Mouse (Mus musculus) heart, embryonic 11.5 days (tissue): Measurements from ENCODE around the gene Nrxn1. TPM values are rescaled to one million over a fixed set of nuclear protein-coding genes. Genes with fewer than 3 reads are reported as not detected.

Experiments used
- ATAC-seq: fragments of 200-750 bp; cut with Nextera tagmentation; replicated peaks from 2 replicates; pipeline ENCODE4 v1.8.0; 2017; ENCODE audit warnings: moderate library complexity; ENCODE audit not compliant: insufficient number of reproducible peaks, low FRiP score, low TSS enrichment
- H3K27ac ChIP-seq: fragments of 300-500 bp; sonication (generic); 2 replicates; pipeline ENCODE4 v1.5.1; 2014; ENCODE audit warnings: mild to moderate bottlenecking, low read depth, low read length
- H3K27me3 ChIP-seq: fragments of 300-500 bp; sonication (generic); 2 replicates; pipeline ENCODE4 v1.6.1; 2014; ENCODE audit warnings: mild to moderate bottlenecking, low read length, mixed read lengths; ENCODE audit not compliant: control insufficient read depth, insufficient read depth
- H3K36me3 ChIP-seq: fragments of 300-500 bp; sonication (generic); 2 replicates; pipeline ENCODE4 v1.6.1; 2014; ENCODE audit warnings: mild to moderate bottlenecking, low read length, moderate library complexity, mixed read lengths; ENCODE audit not compliant: control insufficient read depth, insufficient read depth
- H3K4me1 ChIP-seq: fragments of 300-500 bp; sonication (generic); 2 replicates; pipeline ENCODE4 v1.6.1; 2014; ENCODE audit warnings: low read length; ENCODE audit not compliant: control insufficient read depth, insufficient read depth
- H3K4me2 ChIP-seq: fragments of 300-500 bp; sonication (generic); 2 replicates; pipeline ENCODE4 v1.6.1; 2014; ENCODE audit warnings: mild to moderate bottlenecking, moderate library complexity
- H3K4me3 ChIP-seq: fragments of 300-500 bp; sonication (generic); 2 replicates; pipeline ENCODE4 v1.5.1; 2014; ENCODE audit warnings: low read depth, low read length
- H3K9ac ChIP-seq: fragments of 300-500 bp; sonication (generic); 2 replicates; pipeline ENCODE4 v1.6.1; 2014; ENCODE audit warnings: mild to moderate bottlenecking, low read depth, low read length, moderate library complexity
- H3K9me3 ChIP-seq: fragments of 300-500 bp; sonication (generic); replicated peaks from 2 replicates; pipeline ENCODE4 v1.6.1; 2016; ENCODE audit warnings: low read length; ENCODE audit not compliant: control insufficient read depth
- WGBS: fragments of 180-500 bp; shearing (Covaris S2); extraction: QIAGEN DNeasy Blood & Tissue Kit; methylation state at CpG from one replicate; pipeline ENCODE4 v1.1.7; 2014; ENCODE audit not compliant: insufficient replicate concordance; 5-methylcytosine and 5-hydroxymethylcytosine counted together
- polyA plus RNA-seq: library from polyadenylated mRNA; unstranded; fragments of >200 nt; fragmentation: Nextera tagmentation; extraction: Ambion mirVana; gene quantifications from 2 replicates; pipeline ENCODE4 v1.2.1, GENCODE M21; 2014

Gene Nrxn1
- polyA plus RNA-seq, 1 experiment from 2014 or later: 2.1 TPM

DNA sequence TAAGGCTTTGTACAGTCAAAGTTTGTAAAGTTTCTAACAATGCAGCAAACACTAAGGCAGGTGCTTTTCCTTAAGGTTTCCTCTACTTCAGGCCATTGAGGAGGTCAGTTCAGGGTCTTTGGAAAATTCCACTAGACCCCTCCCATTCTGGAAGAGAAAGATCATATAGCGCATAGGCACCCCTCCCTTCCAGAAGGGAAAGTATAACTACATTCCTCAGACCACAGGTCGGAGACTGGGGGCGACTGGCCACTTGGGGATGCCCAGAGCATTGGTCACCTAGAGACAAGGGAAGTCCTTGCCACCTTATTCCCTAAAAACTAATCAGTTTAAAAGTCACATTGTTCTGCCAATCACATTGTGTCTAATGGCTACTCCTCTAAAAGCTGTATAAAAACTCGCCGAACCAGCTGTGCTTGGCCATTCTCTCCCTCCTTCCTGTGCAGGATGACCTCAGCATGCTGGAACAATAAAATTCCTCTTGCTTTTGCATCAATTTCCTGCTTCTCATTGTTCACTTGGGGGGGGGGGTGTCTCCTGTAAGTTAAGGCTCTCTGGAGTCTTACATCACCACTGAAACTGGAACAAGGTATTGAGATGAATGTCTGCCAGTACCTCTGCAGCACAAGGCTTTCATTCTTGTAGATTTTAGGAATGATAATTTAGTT, 305.6 kb downstream of the Nrxn1 start:
- Histone ChIP-seq H3K4me3 (no peak overlapping the region), H3K9ac (no peak overlapping the region), H3K27ac (no peak overlapping the region), H3K4me1 (no peaks in the 10 kb centered on the region), H3K9me3 (no peaks in the 10 kb centered on the region), H3K27me3 (no peaks in the 10 kb centered on the region), H3K36me3 (no peaks in the 10 kb centered on the region), H3K4me2 (no peak overlapping the region)
- no peak for ATAC-seq
- 55% methylated on average over 5 of the region's 5 CpGs for WGBS

DNA sequence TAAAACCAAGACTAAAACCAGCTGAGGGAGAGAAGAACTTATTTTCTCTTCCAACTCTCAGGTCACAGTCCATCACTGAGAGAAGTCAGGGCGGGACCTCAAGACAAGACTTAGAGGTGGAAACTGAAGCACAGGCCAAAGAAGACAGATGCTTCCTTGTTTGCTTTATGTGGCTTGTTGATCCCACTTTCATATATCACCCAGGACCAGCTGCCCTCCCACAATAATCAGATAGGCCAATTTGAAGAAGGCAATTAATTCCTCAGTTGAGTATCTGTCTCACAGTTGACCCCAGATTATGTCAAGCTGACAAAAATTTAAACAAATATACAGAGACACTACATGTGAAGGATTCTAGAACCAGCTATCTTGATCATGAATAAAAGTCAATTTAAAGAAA, 312.4 kb downstream of the Nrxn1 start:
- Histone ChIP-seq H3K9me3 (no peaks in the 10 kb centered on the region), H3K27ac (no peak overlapping the region), H3K9ac (no peak overlapping the region), H3K27me3 (no peaks in the 10 kb centered on the region), H3K4me2 (no peak overlapping the region), H3K36me3 (no peaks in the 10 kb centered on the region), H3K4me1 (no peaks in the 10 kb centered on the region), H3K4me3 (no peak overlapping the region)
- WGBS: 73% methylated on average over 1 of the region's 1 CpGs
- ATAC-seq: no peak

DNA sequence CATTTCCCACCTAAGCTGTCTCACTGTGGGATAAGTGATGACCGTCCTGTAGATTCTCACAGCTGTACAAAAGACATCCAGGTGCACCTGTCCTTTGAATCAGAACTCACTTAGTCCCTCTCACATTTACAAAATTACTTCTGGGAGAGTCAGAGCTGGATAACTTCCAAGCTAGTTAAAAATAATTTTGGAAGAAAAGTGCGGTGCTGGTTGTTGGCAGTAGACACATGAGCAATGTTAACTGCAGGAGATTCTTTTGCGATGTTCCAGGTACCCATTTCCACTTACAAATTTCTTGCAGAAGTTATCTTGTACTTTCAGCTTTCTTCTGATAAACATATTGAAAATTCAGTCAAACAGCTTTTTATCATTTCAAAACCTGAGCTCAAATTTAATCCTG, 317.5 kb downstream of the Nrxn1 start:
- WGBS: 87% methylated on average over 3 of the region's 3 CpGs
- H3K9ac ChIP-seq: no peak overlapping the region
- no peak overlapping the region for H3K4me2 ChIP-seq

DNA sequence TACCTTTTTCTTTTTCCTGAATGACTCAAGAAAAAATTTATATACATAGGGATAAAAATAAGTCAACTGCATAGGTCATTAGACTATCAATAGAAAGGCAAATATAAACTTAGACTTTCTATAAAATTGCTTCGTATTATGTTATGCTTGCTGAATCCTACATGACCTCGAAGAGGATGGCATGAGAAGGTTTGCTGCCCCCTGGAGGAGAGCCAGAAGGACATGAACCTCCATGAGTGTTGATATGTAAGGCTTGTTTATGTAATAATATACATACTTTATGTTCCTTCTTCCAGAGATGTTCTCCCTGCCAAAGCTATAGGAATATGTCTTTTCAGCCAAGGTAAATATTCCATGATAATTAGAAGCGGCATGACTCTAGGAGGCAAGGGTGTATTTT, 319.6 kb downstream of the Nrxn1 start:
- Histone ChIP-seq H3K4me3 (no peak overlapping the region), H3K4me1 (no peaks in the 10 kb centered on the region), H3K9me3 (no peaks in the 10 kb centered on the region), H3K9ac (no peak overlapping the region), H3K27ac (no peak overlapping the region), H3K27me3 (no peaks in the 10 kb centered on the region), H3K4me2 (no peak overlapping the region), H3K36me3 (no peaks in the 10 kb centered on the region)
- ATAC-seq: no peak
- 73% methylated on average over 3 of the region's 3 CpGs for WGBS

More for the DNA sequence above, 317.5 kb downstream of the Nrxn1 start:
- ATAC-seq: no peak
- Histone ChIP-seq H3K27me3 (no peaks in the 10 kb centered on the region), H3K4me3 (no peak overlapping the region), H3K36me3 (no peaks in the 10 kb centered on the region), H3K27ac (no peak overlapping the region), H3K4me1 (no peaks in the 10 kb centered on the region), H3K9me3 (no peaks in the 10 kb centered on the region)

DNA sequence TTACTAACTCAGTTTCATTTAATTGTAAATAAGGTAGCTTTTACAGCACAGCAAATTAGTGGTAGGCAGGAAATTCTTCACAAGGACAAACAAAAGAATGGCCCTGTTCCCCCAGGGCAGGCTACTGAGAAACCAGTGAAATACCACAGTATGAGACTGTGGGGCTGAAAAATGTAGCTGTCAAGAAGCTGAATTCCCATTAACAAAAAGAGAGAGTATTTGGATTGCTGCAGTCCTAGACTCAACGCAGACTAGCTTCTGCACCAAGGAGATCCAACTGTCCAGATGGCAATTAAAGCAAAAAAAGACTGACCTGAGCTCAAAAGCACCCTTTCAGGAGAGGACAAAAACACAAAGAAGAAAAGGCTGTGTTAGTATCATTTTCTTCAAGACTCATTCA, 324.7 kb downstream of the Nrxn1 start:
- H3K27me3 ChIP-seq: no peaks in the 10 kb centered on the region
- no peaks in the 10 kb centered on the region for H3K9me3 ChIP-seq
- H3K4me2 ChIP-seq: no peak overlapping the region
- WGBS: 42% methylated on average over 1 of the region's 1 CpGs
- no peaks in the 10 kb centered on the region for H3K36me3 ChIP-seq
- no peak overlapping the region for H3K4me3 ChIP-seq
- no peak overlapping the region for H3K27ac ChIP-seq
- ATAC-seq: no peak
- no peaks in the 10 kb centered on the region for H3K4me1 ChIP-seq
- no peak overlapping the region for H3K9ac ChIP-seq

DNA sequence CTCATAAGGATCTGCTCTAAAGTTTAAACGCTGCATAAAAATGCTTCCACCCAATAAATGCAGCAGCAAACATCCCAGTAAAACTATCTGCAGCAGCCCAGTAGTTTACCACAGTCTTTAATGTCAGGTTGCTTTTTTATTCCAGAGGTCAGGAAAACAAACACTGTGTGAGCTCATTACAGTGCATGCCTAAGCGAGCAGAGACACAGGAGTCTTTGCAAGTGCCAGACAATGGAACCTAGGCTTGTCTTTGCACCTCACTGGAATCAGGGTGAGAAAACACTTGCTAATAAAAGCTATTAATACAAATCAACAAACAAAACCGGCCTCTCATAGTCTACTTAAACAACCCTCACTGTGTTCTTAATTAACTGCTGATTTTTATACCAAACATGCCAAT, 365.7 kb downstream of the Nrxn1 start:
- no peaks in the 10 kb centered on the region for H3K27me3 ChIP-seq
- 44% methylated on average over 3 of the region's 3 CpGs for WGBS
- no peak overlapping the region for H3K9ac ChIP-seq
- no peak overlapping the region for H3K27ac ChIP-seq
- H3K4me2 ChIP-seq: no peak overlapping the region
- no peak overlapping the region for H3K4me3 ChIP-seq
- no peak for ATAC-seq
- no peaks in the 10 kb centered on the region for H3K4me1 ChIP-seq
- no peaks in the 10 kb centered on the region for H3K36me3 ChIP-seq
- no peaks in the 10 kb centered on the region for H3K9me3 ChIP-seq

DNA sequence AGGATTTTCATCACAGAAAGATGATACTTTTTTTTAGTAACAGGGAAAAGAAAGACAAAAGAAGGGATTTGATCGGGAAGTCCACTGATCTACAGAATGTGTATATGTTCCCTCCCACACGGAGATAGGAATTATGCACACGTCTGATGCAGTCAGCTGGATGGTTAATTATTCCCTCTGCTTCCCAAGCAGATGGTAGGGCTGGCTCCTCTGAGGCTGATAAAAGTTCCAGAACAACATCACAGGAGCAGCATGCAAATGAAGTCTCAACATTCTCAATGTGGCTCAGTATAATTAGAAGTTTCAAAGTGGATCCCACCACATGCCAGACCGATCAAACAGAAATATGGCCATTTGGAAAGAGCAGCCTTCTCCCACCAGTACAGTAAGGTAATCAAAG, 388.1 kb downstream of the Nrxn1 start:
- H3K9ac ChIP-seq: no peak overlapping the region
- ATAC-seq: no peak
- no peaks in the 10 kb centered on the region for H3K4me1 ChIP-seq
- H3K4me3 ChIP-seq: no peak overlapping the region
- no peak overlapping the region for H3K4me2 ChIP-seq
- no peaks in the 10 kb centered on the region for H3K27me3 ChIP-seq
- WGBS: 81% methylated on average over 4 of the region's 4 CpGs
- H3K27ac ChIP-seq: no peak overlapping the region
- H3K9me3 ChIP-seq: no peaks in the 10 kb centered on the region
- H3K36me3 ChIP-seq: no peaks in the 10 kb centered on the region

DNA sequence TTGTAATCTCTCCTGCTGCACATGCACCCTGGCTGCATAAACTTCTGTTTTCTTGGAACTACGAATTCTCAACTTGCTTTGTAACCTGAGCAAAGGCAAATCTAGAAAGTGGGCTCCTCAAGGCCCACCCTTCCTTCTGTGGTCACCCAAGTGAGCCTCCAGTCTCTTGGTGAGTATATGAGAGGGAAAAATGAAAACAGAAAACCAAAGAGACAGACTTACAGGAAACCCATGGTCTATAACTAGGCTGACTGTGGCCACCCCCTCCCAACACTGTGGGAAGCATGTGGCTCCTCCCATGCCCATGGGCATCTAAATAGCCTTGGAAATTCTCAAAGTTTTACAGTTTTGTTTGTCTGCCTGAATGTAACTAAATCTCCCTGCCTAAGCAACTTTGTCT, 390.2 kb downstream of the Nrxn1 start:
- ATAC-seq: no peak
- H3K9ac ChIP-seq: no peak overlapping the region
- no peaks in the 10 kb centered on the region for H3K4me1 ChIP-seq
- no peaks in the 10 kb centered on the region for H3K9me3 ChIP-seq
- 76% methylated on average over 1 of the region's 1 CpGs for WGBS
- no peaks in the 10 kb centered on the region for H3K27me3 ChIP-seq
- H3K4me2 ChIP-seq: no peak overlapping the region
- no peaks in the 10 kb centered on the region for H3K36me3 ChIP-seq
- no peak overlapping the region for H3K4me3 ChIP-seq
- H3K27ac ChIP-seq: no peak overlapping the region

DNA sequence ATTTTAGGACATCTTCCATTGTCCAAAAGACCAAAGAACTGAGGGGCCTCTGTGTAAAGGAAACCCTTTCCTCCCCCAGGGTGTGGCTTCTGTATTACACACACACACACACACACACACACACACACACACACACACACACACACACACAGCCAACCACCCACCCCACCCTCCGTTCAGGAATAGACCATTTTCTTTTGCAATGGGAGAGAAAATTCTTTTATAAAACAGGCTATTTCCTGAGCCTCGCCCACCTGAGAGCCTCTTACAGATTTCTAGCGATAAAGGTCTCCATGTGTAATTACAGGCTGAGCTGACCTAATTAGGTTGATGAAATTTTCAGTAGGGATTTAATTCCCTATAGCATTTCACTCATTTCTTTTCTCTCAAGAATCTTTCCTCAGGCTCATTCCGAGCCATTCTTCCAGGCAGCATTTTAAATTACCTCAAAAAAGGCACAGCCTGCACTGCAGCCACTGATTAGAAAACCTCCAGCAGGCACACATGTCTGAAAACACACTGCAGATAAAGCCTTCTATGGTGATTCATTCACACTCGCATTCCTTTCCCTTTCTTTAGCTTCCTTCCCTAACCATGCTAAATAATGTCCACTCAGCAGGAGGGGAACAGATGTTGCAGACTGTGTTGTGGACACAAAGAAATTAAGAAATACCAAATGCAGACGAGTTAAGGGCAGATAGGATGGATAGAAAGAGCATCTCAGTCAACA, 396.6 kb downstream of the Nrxn1 start:
- H3K4me2 ChIP-seq: no peak overlapping the region
- WGBS: 32% methylated on average over 6 of the region's 6 CpGs
- no peak overlapping the region for H3K9ac ChIP-seq
- no peaks in the 10 kb centered on the region for H3K27me3 ChIP-seq
- no peak overlapping the region for H3K27ac ChIP-seq
- no peaks in the 10 kb centered on the region for H3K36me3 ChIP-seq
- ATAC-seq: no peak
- no peak overlapping the region for H3K4me3 ChIP-seq
- no peaks in the 10 kb centered on the region for H3K9me3 ChIP-seq
- H3K4me1 ChIP-seq: 0 out of 2 replicates have a peak, but pooled peaks cover 2% of the 10 kb centered on the region
